Mouse (Mus musculus) brain, embryonic 14.5 days (tissue): Measurements from ENCODE around the gene Ccdc114.
"Not testable (repeated sequence)": the region's sequence is repeated elsewhere in the genome, so short reads cannot be mapped to it uniquely, and the experiment has no call there.

Experiments
- CTCF ChIP-seq: fragments of 200-500 bp; IDR thresholded peaks from 2 replicates; pipeline ENCODE4 v1.5.1; 2012; ENCODE audit warnings: inconsistent platforms, mild to moderate bottlenecking, moderate library complexity, borderline replicate concordance; ENCODE audit not compliant: insufficient read depth, insufficient read length; ENCODE audit errors: extremely low read depth
- POLR2A ChIP-seq: fragments of 200-500 bp; IDR thresholded peaks from 2 replicates; pipeline ENCODE4 v1.6.1; 2012; ENCODE audit warnings: mild to moderate bottlenecking, inconsistent platforms, borderline replicate concordance; ENCODE audit not compliant: poor library complexity, insufficient read depth, insufficient read length, severe bottlenecking; ENCODE audit errors: extremely low read depth

DNA sequence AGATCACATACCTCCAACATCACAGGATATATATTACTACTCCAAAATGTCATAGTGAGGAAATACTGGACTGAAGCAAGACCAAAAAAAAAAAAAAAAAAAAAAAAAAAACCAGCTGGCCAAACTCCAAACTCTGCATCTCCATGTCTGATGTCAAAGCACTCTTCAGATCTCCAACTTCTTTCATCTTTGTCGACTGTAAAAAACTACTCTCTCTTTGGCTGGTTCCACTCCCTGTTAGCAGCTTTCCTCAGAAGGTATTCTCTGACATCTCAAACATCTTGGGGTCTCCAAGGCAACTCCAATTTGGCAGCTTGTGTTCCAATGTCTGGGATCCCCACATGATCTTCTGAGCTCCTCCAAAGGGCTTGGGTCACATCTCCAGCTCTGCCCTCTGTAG is 45.6 kb upstream of the Ccdc114 start, which contains the start of gene Grin2d:
- TF ChIP-seq CTCF, POLR2A: not testable (repeated sequence)
